Mouse (Mus musculus): Measurements from ENCODE around the gene Hpd.
A peak's percentile ranks its signal among the peaks of the same experiment; 100 is the strongest.

Hpd gene

DNA sequence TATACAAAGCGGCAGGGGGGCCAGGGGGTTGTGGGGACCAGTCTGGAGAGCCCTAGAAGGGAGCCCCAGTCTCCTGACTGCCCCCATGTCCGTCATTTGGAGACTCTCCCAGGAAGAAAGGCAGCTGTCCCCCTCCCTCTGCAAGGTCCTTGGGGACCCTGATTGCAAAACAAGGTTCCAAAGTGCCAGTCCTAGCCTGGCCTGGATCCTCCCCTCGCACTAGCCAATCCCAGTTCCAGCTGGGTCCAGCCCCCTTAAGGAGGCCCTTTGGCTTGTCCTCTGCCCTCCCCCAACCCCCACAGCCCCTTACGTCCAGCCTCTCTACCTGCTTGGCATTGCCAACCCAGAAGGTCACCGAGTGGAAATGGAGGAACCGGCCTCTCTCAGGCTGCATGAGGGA is 991 bp downstream of the Hpd start:
- no peak for DNase-seq

DNA sequence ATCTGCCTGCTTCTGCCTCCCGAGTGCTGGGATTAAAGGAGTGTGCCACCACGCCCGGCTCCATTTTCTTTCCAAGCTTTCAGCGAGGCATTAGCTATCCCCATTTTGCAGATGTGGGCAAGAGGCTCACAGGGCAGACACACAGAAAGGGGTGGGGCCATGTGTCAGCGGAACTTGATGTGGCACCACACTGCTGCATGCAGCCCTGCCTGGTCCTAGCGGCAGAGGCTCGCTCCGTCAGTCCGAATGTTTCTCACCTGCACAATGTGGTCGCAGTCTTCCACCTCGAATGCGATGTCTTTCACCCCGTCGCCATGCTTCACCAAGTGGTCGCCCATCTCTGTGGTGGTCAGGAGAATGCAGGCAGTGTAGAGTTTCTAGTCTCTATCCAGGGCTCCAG is 2.1 kb downstream of the Hpd start:
- no peak for DNase-seq

DNA sequence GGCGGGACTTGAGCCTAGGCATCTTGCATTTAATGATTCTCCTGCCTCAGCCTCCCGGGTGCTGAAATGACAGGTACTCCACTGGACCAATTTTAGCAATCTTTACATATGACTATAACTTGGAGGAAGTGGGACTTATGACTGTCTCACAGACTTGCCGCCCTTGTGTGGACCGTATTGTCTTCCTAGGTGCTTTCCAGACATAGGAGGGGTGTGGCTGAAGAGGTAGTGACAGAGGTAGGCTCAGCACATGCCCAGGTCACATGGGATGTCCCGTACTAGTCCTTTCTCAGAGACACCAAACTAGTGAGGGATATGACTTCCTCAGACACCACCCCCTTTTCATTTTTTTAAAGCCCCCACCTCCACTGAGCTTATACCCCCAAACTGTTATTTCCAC is 3.7 kb downstream of the Hpd start:
- DNase-seq = no peak

DNA sequence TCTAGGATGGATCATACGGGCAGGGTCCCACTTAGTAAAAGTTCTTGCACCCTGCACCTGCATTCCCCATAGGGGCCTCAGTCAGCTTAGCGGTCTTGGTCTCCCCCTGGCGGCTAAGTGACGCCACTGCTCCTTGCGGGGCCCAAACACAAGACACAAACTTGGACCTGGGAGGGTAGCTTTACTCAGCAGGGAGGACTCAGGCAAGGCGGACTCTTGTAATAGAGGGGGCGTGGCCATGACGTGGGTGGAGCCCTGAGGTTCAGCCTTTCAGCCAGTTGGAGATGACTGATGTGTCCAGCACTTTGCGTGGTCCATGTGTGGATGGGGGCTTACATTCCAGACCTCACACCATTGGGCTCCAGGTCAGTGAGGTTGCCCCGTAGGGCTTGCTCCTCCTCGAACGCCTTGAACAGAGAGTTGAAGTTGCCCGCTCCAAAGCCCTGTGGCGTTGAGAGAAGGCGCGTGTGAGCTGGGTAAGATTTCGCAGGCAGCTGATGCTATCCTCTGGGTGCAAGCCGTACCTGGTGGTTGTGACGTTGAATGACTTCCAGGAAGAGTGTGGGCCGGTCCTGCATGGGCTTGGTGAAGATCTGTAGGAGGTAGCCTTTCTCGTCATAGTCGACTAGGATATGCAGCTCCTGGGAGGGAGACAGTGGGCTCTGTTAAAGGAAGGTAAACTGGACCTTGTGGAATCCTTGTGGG is 10.7 kb downstream of the Hpd start:
- DNase-seq = peak; percentile 61 to 82

DNA sequence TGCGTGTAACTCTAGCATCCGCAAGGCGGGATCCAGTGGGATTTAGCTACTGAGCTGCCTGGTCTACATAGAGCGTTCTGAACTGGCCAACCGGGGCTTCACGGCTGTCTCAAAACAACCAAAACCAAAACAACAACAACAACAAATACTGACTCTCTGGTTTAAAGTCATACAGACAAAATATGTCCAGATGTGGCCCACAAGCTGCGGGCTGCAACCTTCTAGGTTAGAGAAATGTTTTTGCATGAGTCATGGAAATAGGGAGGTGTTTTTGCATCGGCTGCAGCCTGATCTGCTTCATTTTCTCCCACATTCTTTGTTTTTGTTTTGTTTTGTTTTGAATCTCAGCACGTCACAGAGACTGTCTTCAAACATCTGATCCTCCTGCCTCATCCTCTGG is 12.2 kb downstream of the Hpd start:
- no peak for DNase-seq

DNA sequence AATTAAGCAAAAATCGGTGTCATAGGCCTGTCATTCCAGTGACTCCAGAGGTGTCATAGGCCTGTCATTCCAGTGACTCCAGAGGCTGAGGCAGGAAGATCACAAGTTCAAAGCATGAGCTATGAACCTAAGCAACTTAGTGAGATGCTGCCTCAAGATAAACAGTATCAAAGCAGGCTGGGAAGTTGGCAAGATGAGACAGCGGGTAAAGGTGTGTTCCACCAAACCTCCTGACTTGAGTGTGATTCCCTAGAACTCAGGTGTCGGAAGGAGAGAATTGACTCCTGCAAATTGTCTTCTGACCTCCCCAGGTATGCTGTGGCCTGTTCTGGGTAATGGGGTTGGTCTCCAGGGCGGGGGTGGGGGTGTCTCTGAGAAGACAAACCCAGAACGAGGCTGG is 13.2 kb downstream of the Hpd start, which contains the start of gene Psmd9:
Gene Psmd9, plus strand, starts transcription at position 130 of the 400 bp plus-strand sequence.
- no peak for DNase-seq

DNA sequence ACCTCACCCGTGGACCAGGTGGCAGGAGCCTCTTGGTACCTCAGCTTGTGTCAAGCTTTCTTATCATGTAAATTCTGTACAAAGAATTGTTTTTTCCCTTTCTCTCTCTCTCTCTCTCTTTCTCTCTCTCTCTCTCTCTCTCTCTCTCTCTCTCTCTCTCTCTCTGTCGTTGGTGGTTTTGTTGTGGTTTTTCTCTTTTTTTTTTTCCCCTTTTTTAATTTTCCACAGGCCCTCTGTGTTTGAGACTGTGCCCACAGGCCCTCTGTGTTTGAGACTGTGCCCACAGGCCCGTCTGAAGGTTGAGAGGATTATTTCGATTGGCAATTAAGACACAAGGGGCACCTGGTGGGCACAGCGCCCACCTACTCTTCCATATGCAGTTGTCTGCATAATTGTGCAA is 14.9 kb downstream of the Hpd start:
- DNase-seq = no peak

DNA sequence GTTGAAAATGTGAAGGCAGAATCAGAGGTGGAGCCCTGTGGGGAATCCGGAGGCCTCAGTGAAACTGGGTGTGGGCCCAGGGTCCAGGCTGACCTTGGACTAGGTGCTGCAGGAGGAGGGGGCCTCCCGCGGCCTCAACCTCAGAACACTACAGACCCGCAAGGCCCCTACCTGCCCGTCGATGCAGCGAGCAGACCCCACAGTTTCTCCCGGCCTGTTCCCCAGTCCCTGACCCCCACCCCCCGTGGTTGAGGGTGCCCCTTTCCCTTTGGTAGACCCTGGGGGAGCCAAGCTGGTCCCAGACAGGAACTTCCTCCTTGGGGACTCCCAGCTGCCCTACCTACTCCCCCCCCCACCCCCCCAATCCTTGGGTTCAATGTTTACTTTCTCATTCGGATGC is 16.1 kb downstream of the Hpd start:
- no peak for DNase-seq

DNA sequence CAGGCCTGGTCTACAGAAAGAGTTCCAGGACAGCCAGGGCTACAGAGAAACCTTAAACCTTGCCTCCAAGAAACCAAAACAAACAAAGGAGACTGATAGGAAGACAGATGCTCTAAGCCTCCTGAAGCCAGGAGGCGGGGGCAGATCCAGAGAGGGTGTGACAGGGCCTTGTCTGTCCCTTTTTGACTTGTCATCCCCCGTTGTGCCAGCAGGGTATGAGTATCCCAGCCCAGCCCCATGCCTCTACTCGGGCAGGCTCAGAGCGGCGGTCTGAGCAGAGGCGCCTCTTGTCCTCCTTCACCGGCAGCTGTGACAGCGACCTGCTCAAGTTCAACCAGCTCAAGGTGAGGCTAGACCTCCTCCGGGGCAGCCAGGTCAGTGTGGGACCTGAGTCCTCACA is 19.6 kb downstream of the Hpd start:
- DNase-seq = no peak

DNA sequence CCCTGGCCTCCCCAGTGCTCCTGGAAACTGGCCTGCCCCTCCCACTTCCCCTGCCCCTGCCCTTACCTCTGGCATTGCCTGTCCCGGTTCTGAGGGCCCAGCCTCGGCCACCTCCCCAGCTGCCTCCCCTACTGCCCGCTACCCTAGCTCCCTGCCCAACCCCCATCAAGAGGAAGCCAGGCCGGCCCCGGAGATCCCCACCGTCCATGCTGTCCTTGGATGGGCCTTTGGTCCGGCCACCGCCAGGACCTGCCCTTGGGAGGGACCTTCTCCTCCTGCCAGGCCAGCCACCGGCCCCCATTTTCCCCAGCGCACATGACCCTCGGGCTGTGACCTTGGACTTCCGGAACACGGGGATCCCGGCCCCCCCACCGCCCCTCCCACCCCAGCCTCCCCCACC is 22.2 kb downstream of the Hpd start:
- DNase-seq = no peak

DNA sequence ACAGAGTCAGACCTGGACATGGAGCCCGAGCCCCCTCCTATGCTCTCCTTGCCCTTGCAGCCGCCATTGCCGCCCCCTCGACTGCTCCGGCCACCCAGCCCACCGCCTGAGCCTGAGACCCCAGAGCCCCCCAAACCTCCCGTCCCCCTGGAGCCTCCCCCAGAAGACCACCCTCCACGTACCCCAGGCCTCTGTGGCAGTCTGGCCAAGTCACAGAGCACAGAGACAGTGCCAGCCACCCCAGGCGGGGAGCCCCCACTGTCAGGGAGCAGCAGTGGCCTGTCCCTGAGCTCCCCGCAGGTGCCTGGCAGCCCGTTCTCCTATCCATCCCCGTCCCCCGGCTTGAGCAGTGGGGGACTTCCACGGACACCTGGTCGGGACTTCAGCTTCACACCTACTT is 22.7 kb downstream of the Hpd start:
- DNase-seq = no peak

DNA sequence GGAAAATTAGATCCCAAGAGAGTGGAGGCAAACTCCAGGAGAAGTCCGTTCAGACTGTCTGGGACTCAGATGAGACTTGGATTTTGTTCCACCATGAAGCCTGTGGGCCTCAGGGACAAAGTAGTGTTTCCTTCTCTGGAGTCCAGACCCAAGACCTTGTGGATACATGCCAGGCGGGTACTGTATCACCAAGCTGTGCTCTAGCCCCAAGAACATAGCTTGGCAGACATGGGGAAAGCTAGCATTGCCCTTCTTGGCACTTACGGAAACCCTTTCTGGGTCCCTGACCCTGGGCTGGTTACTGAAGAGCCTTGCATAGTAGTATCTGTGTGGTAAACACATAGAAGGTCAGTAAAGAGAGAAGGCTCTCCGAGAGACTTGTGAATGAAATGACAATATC is 23.1 kb downstream of the Hpd start:
- no peak for DNase-seq

DNA sequence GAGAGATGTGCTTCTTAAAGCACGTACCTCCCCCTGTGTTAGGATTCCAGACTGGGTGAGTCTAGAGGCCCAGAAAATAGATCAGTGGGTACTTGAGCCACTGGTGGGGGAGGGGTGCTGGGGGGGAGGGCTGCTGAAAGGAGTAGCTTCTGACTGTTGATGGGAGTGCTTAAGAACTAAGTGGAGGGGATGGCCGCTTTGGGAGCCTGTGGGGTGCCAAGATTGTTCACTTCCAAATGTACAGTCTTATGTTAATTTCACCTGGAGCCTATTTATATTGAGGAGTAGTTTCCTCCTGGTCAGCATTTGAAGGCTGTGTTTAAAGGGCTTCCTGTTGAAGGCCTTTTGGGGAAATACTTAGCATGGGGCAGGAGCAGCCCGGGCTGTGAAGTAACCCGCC is 24.6 kb downstream of the Hpd start:
- no peak for DNase-seq

DNA sequence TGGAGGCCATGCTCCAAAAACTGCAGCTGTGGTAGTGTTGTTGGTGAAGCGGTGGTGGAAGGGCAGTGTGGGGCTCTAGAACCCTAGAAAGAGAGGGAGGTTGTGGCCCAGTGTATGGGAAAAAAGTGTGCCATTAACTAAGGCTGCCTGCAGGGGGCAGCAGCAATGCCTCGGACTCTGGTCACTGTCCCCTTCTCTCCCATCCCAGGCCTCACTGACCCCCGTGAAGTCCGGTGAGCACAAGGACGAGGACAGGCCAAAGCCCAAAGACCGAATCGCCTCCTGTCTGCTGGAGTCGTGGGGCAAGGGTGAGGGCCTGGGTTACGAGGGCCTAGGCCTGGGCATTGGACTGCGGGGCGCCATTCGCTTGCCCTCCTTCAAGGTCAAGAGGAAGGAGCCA is 25.8 kb downstream of the Hpd start:
- DNase-seq = peak in 1 of 2 experiments; percentile 16

DNA sequence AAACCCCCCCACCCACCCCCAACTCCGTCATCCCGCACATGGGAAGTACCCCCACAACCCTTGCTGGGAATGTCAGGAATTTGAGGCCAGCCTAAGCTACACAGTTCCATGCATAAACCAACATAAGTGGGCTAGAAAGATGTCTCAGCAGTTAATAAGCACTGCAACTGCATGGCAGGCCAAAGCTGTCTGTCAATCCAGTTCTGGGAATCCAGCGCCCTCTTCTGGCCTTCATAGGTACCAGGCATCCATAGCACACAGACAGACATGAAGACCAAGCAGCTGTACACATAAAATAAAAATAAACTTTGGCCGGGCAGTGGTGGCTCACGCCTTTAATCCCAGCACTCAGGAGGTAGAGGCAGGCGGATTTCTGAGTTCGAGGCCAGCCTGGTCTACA is 27.1 kb downstream of the Hpd start:
- peak; percentile 57 to 70 for DNase-seq

DNA sequence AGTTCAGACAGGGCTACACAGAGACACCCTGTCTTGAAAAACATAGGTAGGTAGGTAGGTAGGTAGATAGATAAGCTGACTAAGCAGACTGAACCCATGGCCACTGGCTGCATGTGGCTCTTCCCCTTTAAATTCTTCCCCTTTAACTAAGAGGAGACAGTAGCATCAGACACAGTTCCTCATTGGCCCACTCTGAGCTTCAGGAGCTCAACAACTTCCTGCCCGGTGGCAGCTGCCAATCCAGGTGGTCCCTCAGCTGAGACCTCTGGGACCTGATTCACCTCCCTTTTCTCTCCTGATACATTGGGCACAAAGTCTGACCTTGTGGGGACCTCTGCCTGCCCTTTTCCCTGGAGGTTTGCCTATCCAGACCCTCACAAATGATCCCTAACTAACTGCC is 29.6 kb downstream of the Hpd start:
- DNase-seq = peak in 1 of 2 experiments; percentile 17

DNA sequence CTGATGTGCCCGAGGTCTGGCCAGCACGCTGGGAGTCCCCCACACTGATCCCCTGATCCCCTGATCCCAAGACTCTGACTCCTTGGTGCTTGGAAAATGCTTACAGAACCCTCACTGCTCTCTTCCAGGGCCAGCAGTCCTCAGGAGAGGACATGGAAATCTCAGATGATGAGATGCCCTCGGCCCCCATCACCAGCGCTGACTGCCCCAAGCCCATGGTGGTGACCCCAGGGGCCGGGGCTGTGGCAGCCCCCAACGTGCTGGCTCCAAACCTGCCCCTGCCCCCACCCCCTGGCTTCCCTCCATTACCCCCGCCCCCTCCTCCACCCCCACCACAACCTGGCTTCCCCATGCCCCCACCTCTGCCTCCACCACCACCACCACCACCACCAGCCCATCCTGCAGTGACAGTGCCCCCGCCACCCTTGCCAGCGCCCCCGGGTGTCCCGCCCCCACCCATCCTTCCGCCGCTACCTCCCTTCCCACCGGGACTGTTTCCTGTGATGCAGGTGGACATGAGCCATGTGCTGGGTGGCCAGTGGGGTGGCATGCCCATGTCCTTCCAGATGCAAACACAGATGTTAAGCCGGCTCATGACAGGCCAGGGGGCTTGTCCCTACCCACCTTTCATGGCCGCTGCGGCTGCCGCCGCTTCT is 30.7 kb downstream of the Hpd start:
- DNase-seq = no peak

DNA sequence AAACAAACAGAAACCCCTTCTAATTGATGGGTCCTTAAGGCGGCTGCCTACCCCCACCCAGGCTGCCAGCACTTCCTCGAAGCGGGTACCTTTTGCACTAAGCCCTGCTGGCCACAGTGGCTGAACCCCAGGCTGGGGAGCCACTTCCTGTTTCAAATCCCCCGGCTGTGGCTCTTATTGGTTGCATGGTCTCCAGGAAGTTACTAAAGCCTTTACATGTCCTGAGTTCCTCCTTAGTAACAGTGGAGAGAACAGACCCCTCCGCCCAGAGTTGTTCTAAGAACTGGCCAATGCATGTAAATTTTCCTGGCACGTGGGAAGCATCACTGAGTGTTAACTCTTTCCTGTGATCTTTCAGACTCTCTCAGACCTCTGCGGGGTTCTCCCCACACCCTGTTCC is 31.4 kb downstream of the Hpd start:
- DNase-seq = peak; percentile 72 to 77

DNA sequence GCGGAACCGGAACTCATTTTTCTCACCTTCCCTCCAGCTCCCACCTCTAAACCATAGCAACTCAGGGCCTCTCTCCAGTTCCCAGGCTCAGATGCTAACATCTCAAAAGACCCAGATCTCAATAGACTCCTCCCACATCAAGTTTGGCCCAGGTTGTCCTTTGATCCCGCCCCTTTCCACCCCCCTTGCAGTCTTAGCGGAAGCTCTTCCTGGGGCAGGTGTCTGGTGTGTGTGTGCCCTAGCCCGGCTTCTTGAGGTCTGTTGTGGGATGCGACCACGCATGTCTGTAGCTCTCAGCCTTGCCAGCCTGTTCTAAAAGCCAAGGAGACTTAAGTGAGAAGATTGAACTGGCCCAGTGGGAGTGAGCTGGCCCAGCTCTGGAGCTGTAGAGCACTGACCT is 31.9 kb downstream of the Hpd start:
- peak; percentile 65 to 67 for DNase-seq

DNA sequence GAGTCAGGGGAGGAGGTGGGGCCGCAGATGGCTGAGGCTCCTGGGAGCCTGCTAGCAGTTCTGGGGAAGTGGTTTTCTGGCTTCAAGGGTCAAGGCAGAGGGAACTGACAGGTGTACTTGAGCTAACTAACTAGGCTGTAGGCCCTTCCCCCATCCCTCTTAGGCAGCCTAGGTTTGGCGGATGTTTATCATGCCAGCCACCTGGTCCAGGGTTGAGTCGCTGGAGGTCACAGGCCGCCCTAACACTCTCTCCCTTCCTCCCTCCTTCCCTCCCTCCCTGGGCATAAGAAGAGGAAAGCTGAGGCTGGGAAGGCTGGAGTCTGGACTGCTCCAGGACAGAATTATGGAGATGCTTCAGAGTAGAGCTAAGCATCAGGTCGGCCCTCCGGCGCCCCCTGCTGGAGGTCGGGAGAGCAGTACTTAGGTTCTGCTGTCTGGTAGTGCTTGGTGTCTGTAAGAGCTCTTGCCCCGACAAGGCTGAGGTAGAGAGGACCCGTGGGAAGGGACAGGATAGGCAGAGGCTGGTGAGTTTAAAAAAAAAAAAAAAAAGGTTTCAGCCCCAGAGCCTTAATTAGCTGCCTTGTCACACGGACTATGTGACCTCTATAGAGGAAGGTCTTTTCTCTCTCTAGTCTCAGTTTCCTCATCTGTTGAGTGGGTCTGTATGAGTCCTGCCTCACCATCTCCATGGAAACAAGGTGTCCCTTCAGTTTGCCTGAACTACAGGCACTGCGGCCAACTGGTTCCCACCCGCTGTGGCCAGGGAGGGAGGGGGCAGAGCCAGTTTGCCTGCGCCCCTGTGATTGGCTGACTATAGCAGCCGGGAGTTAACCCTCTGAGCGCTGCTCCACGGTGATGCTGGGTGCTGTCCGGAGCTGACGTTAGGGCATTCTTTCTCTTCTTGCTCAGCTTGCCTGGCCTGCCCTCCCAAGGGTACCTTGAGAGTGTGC is 32.8 kb downstream of the Hpd start:
- peak; percentile 79 to 90 for DNase-seq

DNA sequence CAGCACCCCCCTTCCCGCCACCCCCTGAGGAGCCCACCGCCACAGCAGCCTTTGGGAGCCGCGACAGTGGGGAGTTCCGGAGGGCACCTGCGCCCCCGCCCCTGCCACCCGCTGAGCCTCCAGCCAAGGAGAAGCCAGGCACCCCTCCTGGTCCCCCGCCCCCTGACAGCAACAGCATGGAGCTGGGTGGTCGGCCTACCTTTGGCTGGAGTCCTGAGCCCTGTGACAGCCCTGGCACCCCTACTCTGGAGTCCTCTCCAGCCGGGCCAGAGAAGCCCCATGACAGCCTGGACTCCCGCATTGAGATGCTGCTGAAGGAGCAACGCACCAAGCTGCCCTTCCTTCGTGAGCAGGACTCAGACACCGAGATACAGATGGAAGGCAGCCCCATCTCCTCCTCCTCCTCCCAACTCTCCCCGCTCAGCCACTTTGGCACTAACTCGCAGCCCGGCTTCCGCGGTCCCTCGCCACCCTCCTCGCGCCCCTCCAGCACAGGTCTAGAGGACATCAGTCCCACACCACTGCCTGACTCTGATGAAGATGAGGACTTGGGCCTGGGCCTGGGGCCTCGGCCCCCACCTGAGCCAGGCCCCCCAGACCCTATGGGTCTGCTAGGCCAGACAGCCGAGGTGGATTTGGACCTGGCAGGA is 34.3 kb downstream of the Hpd start:
- DNase-seq = no peak

DNA sequence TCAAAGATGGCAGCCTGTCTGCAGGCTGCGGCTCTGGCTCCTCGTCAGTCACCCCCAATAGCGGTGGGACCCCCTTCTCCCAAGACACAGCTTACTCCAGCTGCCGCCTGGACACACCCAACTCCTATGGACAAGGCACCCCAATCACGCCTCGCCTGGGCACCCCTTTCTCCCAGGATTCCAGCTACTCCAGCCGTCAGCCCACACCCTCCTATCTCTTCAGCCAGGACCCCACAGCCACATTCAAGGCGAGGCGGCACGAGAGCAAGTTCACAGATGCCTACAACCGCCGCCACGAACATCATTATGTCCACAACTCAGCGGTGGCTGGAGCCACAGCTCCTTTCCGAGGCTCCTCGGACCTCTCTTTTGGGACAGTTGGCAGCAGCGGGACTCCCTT is 35.0 kb downstream of the Hpd start:
- no peak for DNase-seq

DNA sequence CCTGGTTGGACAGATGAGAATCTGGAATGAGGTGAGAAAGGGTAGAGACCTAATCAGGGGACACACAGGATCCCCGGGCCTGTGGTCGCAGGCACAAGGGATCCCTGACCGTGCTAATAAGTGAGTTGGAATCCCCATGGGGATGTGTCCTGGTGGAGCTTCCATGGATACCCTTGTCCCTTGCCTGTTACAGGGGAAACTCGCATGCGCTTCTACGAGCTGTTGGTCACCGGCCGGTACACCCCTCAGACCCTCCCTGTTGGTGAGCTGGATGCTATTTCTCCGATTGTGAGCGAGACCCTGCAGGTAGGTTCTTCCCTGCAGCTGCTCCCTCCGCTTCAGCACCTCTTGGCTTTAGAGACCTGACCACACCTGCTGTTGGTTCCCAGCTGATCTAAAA is 36.2 kb downstream of the Hpd start:
- DNase-seq = no peak

All from spleen, adult 18-20 months (tissue).